Mouse (Mus musculus): Measurements from ENCODE around the gene Ccer2.

GRCm38 (mm10) chr7:28720753-28721537 lies 35.0 kb upstream of the Ccer2 start:
- no peak for TF ChIP-seq ZMIZ1 (IDR thresholded peaks at IDR 0.05; ENCODE audit: low read depth, low read length)
- no peak for TF ChIP-seq POLR2A (IDR thresholded peaks at IDR 0.05; ENCODE audit: control insufficient read depth in 1 of 2, insufficient read depth in 1 of 2, low read depth in 1 of 2, low read length in 2 of 2, poor library complexity in 1 of 2)
- no peak for TF ChIP-seq TAL1 (IDR thresholded peaks at IDR 0.05; ENCODE audit: low read length)

All from MEL (cell line).